ENCODE assay signal across 8 mouse cellular contexts in genomic region chr7:130827431-130827830, GRCm38 (mm10). TPM values are rescaled to one million over a fixed set of nuclear protein-coding genes. Genes with fewer than 3 reads are reported as not detected.
A peak's percentile ranks its signal among the peaks of the same experiment; 100 is the strongest.
DNase-seq lines count a peak whose midpoint lies in the region; ATAC-seq lines count a peak whose summit lies in the region.

No protein-coding gene starts in this region.

- H3K27ac ChIP-seq in heart, embryonic 12.5 days (ENCODE audit: poor library complexity, severe bottlenecking): no peak overlapping the region

- no peak overlapping the region for H3K4me2 ChIP-seq in heart, embryonic 12.5 days

- H3K4me3 ChIP-seq in heart, embryonic 12.5 days: no peak overlapping the region

- DNase-seq in heart, postnatal 25 days (ENCODE audit: low spot score): no peak
- DNase-seq in urinary bladder, postnatal 14 days (ENCODE audit: low spot score): peak; percentile 63
- DNase-seq in urinary bladder, postnatal 4 days (ENCODE audit: low spot score in 2 of 2): no peak
- DNase-seq in embryo, embryonic 10.5 days (ENCODE audit: low spot score): peak; percentile 82
- peak; percentile 75 for DNase-seq in kidney, postnatal 14 days
- peak; percentile 86 for DNase-seq in lung, postnatal 36 days
- DNase-seq in spleen, postnatal 36 days (ENCODE audit: low spot score in 2 of 2): no peak

- peaks cover 4% of the 10 kb centered on the region for H3K9me3 ChIP-seq in heart, embryonic 12.5 days (replicated peaks)

- intact Hi-C loops in heart, postnatal 25 days (cut with DNase I): loop anchor here (1.0 to 5.0 kb wide), 4 partner anchors 35 to 215 kb away; partner anchors contain the start of gene Btbd16

- no peak overlapping the region for H3K9ac ChIP-seq in heart, embryonic 12.5 days

- 26% methylated on average over 3 of the region's 3 CpGs for WGBS in heart, embryonic 12.5 days

- peaks cover 20% of the 10 kb centered on the region for H3K27me3 ChIP-seq in heart, embryonic 12.5 days (replicated peaks)

- peaks cover 12% of the 10 kb centered on the region for H3K4me1 ChIP-seq in heart, embryonic 12.5 days (replicated peaks)

- peak; percentile 73 for ATAC-seq in heart, embryonic 12.5 days (ENCODE audit: insufficient number of reproducible peaks, low FRiP score)

- H3K36me3 ChIP-seq in heart, embryonic 12.5 days: no peaks in the 10 kb centered on the region

RNA-seq across cellular contexts. Expression of gene Plekha1, which starts 38.1 kb away (rescaled TPM):
- 54.6 and 56.2 TPM in 2 replicates for polyA plus RNA-seq in heart, embryonic 12.5 days (2016; fragmentation: Nextera tagmentation; extraction: Ambion mirVana)
- 10 to 100 TPM; 37.3 to 42.6 TPM for total RNA-seq in heart, postnatal 25 days (2021)

RNA-seq across cellular contexts. Expression of gene Btbd16, which starts 53.6 kb away (rescaled TPM):
- polyA plus RNA-seq in heart, embryonic 12.5 days (2016; fragmentation: Nextera tagmentation; extraction: Ambion mirVana): 0.15 and 0.18 TPM in 2 replicates
- not detected for total RNA-seq in heart, postnatal 25 days (2021)

Comparison
In these comparisons a context has a peak if more than half of its experiments do, and no peak if none do; other contexts are left out.
1. DNase-seq: peak in urinary bladder, postnatal 14 days (single experiment), embryo, embryonic 10.5 days (single experiment), kidney, postnatal 14 days (single experiment) and lung, postnatal 36 days (single experiment); none in heart, postnatal 25 days (single experiment), urinary bladder, postnatal 4 days (0 of 2) and spleen, postnatal 36 days (0 of 2).